Mouse (Mus musculus): ENCODE data around the gene Cnga3.

Cnga3 gene

DNA sequence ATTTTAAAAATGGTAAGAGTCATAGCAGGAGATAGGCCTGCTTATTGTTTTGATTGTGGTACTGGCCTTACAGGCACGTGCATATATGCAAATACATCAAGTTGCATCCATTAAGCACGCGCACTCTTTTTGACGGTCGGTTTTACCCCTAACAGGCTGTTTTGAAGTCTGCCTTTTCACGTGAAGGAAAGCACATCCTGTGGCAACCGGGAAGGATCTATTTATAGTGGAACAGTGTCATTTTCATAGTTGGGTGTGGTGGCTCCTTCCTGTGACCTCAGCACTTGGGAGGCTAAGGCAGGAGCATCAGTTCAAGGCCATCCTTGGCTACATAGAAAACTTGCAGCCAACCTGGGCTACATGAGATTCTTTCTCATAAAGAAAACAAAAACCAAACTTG lies 72.3 kb downstream of the Cnga3 start:
- DNase-seq (ENCODE audit: low read depth, low spot score) = no peak

DNA sequence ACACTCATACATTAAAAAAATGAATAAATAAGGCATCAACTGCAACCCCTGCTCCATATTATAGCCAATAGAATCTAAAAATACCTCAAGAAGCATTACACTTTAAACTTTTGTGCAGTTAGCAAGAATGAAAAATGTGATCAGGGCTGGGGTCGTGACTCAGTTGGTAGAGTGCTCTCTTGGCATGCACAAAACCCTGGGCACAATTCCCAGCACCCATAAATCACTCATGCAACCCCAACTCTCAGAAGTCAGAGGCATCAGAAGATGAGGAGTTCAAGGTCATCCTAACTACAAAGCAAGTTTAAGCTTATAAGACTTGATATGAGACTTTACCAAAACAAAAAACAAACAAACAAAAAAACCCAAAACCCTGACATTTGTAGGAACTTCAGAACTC lies 73.5 kb downstream of the Cnga3 start:
- no peak for DNase-seq (ENCODE audit: low read depth, low spot score)

DNA sequence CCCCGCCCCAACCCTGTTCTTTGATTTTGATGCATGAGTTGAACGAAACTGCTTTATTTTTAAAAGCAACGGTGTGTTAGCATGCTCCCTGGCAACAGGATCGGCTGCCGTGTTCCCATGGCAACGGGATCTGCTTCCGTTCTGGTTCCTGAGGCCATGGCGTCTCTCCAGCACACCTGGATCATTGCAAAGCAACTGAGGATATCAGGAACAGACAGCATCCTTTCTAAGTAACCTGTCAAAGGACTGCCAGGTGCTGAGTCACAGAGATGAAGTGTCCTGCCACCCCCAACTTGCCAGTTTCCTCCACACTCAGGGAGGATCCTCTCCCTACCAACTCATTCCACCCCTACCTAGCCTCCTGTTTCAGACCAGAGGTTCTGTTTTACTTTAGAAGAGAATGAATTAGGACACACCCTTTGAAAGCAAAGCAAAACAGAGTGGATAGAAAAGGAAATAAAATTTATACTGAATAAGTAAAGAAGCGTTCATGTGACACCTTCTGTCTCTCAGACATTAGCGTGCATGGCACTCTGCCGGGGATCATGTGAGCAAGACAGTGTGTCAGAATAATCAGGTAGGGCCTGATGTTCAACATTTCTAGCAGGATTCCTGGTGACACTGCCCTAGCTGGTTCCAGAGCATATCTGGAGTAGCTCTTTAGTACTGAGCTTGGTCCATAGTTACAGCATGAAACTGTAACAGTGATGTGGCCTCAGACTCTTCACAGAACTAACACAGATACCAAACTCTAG lies 74.1 kb downstream of the Cnga3 start:
- no peak for DNase-seq (ENCODE audit: low read depth, low spot score)

DNA sequence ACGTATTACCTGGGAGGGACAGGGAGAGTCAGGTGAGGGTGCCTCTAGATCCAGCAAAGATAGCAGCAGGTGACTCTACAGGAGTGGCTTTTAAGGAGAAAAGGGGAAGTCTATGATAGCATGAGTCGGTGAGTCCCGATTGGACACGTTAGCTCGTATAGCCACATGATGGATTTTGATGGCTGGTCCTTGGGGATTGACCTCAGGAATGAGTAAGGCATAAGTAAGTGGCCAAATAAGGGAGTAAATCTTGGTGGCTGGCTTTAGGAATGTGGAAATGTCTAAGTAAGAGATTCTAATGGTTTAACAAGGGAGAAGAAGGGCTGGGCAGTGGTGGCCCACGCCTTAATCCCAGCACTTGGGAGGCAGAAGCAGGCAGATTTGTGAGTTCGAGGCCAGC lies 74.7 kb downstream of the Cnga3 start:
- no peak for DNase-seq (ENCODE audit: low read depth, low spot score)

DNA sequence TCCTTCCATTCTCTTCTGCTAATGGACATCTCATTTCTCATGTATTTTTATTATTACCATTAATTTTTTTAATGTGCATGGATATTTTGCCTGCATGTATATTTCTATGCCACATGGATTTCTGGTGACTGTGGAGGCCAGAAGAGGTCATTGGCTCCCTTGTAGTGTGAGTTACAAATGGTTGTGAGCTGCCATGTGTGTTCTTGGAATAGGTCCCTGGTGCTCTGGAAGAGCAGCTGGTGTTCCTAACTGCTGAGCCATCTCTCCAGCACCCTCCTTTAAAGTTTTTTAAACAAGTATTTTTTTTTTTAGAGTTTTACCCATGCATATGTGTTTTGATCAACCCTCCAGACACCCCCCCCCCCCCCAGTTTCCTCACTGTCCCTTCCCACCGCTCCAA lies 82.2 kb downstream of the Cnga3 start:
- no peak for DNase-seq (ENCODE audit: low read depth, low spot score)

DNA sequence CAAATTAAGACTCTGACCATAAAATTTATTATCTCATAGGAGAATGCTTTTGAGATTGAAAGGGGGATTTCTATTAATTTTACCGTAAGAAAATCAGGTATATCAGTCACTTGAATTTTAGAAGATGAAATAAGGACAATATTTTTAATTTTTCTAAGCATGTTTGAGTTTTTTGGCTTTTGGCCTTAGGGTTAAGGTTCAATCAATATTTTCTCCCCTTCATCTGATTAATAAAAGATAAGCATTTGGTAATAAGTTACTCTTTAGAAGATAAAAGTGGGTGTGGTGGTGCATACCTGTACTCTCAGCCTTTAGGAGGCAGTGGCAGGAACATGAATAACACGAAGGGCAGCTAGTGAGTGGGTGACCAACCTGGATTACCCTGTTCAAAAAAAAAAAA lies 84.7 kb downstream of the Cnga3 start:
- DNase-seq (ENCODE audit: low read depth, low spot score) = no peak

DNA sequence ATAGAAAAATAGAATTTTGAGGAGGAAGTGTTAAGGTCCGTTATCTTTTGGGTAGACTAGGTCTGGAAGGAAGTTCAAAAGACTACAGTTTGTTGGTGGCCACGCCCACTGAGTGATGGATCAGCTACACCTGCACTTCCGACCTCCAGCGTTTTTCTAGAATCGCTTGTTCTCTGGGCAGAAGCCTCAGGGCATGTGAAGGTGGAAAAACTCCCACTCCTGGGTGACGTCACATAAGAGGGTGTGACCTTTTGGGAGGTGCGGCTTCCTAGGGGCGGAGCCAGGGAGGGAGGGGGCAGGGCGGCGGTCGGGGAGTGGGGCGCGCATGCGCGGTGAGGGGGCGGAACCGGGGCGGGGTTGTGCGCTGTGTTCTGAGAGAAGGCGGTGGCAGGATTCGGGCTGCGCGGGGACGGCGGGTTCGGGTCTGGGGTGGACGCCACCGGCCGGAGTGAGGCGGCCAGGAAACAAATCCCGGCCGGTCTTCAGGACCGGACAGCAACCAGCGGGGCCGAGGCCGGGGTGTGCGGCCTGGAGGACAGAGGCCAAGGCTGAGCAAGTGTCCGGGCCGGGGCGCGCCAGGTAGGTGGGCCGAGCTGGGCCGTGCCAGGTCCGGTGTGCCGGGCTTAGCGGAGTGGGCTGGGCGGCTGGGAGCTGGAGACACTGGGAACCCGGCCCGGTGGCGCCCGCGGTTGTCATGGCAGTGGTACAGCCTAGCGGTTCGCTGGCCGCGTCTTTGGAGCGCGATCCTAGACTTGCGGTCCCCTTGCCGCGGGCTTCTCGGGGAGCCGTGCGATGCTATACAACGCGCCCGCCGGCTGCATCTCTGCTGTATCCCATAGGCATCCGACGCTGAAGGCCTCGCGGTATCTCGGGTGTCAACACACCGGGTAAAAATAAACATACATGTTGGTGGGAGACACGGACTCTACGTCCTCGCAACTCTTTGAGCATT lies 85.6 kb downstream of the Cnga3 start, which contains the start of gene Inpp4a:
Inpp4a (plus strand) TSS at position 326 of the 952 bp plus-strand sequence.
- peak; percentile 99 for DNase-seq (ENCODE audit: low read depth, low spot score)

DNA sequence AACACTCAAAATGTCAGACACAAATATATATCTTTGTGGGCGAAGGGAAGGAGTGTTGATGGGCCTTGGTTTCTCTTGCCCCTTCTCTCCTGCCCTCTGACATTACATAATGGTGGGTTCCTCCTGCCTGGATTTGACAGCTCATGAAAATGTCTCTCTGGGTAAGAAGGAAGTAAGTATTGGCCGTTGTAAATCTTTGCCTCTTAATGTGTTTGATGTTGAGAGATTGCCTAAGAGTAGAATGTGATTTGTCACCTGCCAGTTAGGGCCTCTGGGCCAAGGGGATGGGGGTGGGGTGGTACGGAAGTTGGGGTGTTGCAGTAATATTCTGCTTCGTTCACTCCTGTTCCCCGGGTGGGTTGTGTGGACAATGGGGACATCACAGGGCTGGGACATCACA lies 86.4 kb downstream of the Cnga3 start:
- no peak for DNase-seq (ENCODE audit: low read depth, low spot score)

DNA sequence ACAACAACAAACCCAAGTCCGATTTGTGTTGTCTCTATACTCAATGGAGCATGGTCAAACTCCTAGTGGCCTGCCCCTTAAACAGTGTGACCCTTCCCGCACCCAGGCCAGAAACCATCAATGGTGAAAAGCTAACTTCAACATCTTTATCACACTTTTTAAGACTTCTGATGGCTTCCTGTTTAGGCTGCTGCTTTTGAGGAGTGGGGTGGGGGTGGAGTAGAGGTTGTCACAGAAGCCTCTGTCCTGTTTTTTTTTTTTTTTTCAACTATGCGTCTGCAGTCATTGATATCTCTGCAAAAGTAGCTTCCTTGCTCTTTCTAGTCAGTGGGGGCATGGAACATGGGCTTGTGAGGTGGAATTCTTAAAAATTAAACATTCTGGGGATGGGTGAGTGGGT lies 88.6 kb downstream of the Cnga3 start:
- DNase-seq (ENCODE audit: low read depth, low spot score) = no peak

DNA sequence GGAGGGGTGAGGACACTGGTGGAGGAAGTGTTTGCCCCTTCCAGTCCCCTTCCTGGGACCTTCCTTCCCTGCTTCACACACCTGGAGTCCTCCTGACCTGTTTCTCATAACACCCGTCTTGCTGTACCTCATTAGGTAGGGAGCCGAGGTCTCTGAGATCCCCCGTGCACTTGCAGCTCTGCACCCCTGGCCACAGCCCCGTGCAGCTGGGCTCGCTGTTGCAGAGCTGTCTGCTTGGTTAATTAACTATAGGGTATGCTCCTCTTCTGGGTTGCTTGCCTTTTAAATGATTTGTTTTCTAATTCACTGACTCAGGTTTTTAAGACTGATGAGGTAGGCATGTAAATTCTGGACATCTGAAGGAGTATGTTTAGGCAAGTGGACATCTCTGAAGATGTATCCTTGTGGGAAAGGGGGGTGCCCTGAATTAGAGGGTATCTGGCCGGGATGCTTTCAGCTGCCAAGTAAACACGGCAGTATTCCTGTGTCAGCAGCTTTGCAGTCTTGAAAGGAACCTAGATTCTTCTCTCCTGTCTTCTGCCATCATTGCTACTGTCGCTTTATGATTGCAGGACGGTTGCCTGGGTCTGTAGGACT lies 91.6 kb downstream of the Cnga3 start:
- DNase-seq (ENCODE audit: low read depth, low spot score) = no peak

DNA sequence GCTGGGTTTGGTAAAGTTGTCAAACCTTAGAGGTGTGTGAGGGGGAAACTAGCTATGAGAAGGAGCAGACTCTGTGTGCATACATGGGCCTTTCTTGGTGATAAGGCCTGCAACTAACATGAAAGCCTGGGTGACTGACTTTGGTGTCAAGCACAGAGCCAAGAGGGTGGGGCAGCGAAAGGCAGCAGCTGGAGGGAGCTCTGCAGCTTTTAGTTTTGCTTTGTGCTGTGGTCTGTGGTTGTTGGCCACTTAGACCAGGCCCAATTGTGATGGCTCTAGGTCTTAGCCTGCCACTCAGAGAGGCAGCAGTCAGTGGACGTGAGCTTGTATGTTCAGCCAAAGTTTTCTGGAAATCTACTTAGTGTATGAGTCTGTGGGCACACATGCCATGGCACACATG lies 93.4 kb downstream of the Cnga3 start:
- DNase-seq (ENCODE audit: low read depth, low spot score) = no peak

DNA sequence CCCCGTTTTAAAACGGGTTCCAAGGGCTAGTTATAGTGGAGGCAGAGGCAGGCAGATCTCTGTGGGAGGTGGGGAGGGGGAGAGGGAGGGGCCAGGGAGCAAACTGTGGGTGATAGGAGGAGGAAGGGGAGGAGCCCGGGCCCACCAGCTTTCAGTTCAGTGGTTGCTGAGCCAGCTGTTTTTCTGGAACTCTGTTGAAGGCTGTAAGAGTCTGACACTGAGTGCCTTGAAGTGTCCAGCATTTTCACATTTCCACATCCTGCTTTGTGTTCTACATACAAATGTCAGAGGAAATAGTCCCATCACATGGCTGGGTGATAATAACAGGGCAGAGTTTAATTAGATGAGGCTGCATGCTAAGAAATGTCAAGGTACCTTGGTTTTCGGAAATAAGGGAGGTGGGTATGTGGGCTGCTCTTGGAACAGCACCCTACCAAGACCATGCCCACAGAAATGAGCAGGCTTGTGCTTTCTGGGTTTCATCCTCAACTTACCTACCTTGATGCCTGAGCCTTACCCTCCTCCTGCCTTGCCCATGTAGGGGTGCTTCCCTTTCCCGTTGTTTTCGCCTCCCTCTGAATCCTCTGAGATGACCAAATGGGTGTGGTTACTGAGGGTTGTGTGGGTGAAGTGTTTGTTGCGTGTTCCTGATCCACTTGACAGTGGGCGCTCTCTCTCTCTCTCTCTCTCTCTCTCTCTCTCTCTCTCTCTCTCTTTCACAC lies 93.9 kb downstream of the Cnga3 start:
- DNase-seq (ENCODE audit: low read depth, low spot score) = no peak

DNA sequence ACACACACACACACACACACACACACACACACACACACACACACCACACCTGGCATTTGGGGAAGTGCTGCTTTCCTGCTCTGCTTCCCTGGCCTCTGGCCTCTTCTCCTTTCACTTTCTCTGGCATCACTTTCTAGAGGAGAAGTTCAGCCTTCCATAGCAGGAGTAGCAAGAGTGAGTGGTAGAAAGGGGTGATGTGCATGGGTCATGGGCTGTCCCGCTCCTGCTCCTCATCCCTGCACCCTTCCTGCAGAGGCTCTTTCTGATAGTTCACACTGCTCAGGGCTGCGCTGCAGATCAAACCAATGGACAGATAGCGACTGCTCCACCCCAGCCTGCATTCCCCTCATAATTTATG lies 94.5 kb downstream of the Cnga3 start:
- DNase-seq (ENCODE audit: low read depth, low spot score) = no peak

DNA sequence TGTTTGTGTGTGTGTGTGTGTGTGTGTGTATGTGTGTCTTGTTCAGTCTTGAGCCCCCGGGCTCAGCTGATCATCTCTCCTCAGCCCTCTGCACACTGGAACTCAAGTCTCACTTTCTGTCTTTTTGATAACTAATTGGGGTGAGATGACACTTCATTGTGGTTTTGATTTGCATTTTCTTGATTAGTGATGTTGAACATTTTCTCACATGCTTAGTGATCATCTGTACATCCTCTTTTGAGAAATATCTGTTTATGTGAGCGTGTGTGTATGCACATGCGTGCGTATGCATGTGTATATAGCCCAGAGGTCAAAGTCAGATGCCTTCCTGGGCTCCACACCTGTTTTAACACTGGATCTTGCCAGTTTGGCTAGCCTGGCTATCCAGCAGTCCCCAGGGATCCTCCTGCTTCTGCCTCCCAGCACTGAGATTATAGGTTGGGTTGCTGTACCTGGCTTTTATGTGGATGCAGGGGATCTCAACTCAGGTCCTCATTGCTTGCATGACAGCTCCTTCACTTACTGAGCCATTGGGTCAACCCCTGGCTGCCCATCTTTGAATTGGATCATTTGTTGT lies 95.8 kb downstream of the Cnga3 start:
- DNase-seq (ENCODE audit: low read depth, low spot score) = no peak
